In genomic region chr14:11928545-11928944, GRCm38 (mm10) we compare ENCODE assay signal across 23 mouse cellular contexts.
DNase-seq lines count a peak whose midpoint lies in the region; ATAC-seq and TF ChIP-seq lines count a peak whose summit lies in the region.
"Had no signal": no experiment of that assay in that cellular context is flagged by ENCODE, and none has a peak within 500 bp of the region (broad histone marks: within the 10 kb centered on the region; RNA-seq: fewer than 3 reads in every experiment).

No protein-coding gene starts in this region.

- in situ Hi-C loops in Patski (cut with MboI; ENCODE audit: low pct_unique_long_range_greater_than_20kb) = loop anchor here (25.0 kb wide), 1 partner anchor 359 kb away; the partner anchor contains the start of genes 3830406C13Rik and Gm49355

- no peak overlapping the region for H3K4me2 ChIP-seq in limb, embryonic 14.5 days (replicated peaks; ENCODE audit: low read depth, low read length, severe bottlenecking)
- H3K4me2 ChIP-seq in midbrain, postnatal 0 days (ENCODE audit: low read depth, low read length, poor library complexity, severe bottlenecking) = no peak overlapping the region
- H3K4me2 ChIP-seq: hindbrain, embryonic 12.5 days; limb, embryonic 13.5 days; liver, embryonic 13.5 days; neural tube, embryonic 15.5 days had no signal

- no peak for DNase-seq in limb, embryonic 14.5 days (ENCODE audit: low spot score)
- DNase-seq in limb, embryonic 10.5 days (ENCODE audit: low spot score) = no peak
- peak; percentile 25 for DNase-seq in midbrain, embryonic 10.5 days (ENCODE audit: low spot score)
- no peak for DNase-seq in midbrain, postnatal 0 days (ENCODE audit: low spot score)
- DNase-seq in Patski (ENCODE audit: low read depth, low spot score) = peak; percentile 91
- DNase-seq in brain, embryonic 14.5 days (ENCODE audit: low read depth) = peak; percentile 18
- no peak for DNase-seq in layer of hippocampus, postnatal 14 days (ENCODE audit: low spot score in 2 of 2)
- DNase-seq: adrenal gland, postnatal 25 days; B cell, adult 2 months; cerebellum, postnatal 14 days; forebrain, postnatal 0 days; gastrocnemius, postnatal 25 days; heart, adult 2 months; kidney, postnatal 36 days; liver, embryonic 13.5 days; right cerebral cortex, postnatal 25 days; spleen, adult 18-20 months; thymus, postnatal 14 days had no signal

- H3K36me3 ChIP-seq in limb, embryonic 14.5 days (ENCODE audit: control insufficient read depth, insufficient read depth, low read length) = no peaks in the 10 kb centered on the region
- no peaks in the 10 kb centered on the region for H3K36me3 ChIP-seq in limb, embryonic 10.5 days
- H3K36me3 ChIP-seq in midbrain, embryonic 10.5 days = no peaks in the 10 kb centered on the region
- H3K36me3 ChIP-seq in midbrain, postnatal 0 days (ENCODE audit: insufficient read depth, low read length) = no peaks in the 10 kb centered on the region
- H3K36me3 ChIP-seq: hindbrain, embryonic 12.5 days; limb, embryonic 13.5 days; liver, embryonic 13.5 days; neural tube, embryonic 15.5 days had no signal

- H3K27me3 ChIP-seq in limb, embryonic 14.5 days (ENCODE audit: control insufficient read depth, insufficient read depth, low read length) = no peaks in the 10 kb centered on the region
- H3K27me3 ChIP-seq in limb, embryonic 10.5 days (ENCODE audit: low read depth, poor library complexity, severe bottlenecking) = no peaks in the 10 kb centered on the region
- H3K27me3 ChIP-seq in midbrain, embryonic 10.5 days (ENCODE audit: low read depth, poor library complexity, severe bottlenecking) = peaks cover 51% of the 10 kb centered on the region
- no peaks in the 10 kb centered on the region for H3K27me3 ChIP-seq in midbrain, postnatal 0 days (ENCODE audit: insufficient read depth, low read length)
- no peaks in the 10 kb centered on the region for H3K27me3 ChIP-seq in Patski
- H3K27me3 ChIP-seq: hindbrain, embryonic 12.5 days; limb, embryonic 13.5 days; liver, embryonic 13.5 days; neural tube, embryonic 15.5 days had no signal

- POLR2A ChIA-PET in Patski (lab: Charles Lee) = no interaction called here

- no peak overlapping the region for H3K27ac ChIP-seq in limb, embryonic 14.5 days (replicated peaks; ENCODE audit: low read depth, low read length)
- no peak overlapping the region for H3K27ac ChIP-seq in limb, embryonic 10.5 days
- no peak overlapping the region for H3K27ac ChIP-seq in midbrain, embryonic 10.5 days (replicated peaks)
- no peak overlapping the region for H3K27ac ChIP-seq in midbrain, postnatal 0 days (ENCODE audit: low read depth, low read length)
- H3K27ac ChIP-seq: heart, adult 2 months; hindbrain, embryonic 12.5 days; limb, embryonic 13.5 days; liver, embryonic 13.5 days; neural tube, embryonic 15.5 days had no signal

- H3K9me3 ChIP-seq in limb, embryonic 14.5 days (ENCODE audit: control insufficient read depth, low read length) = no peaks in the 10 kb centered on the region
- no peaks in the 10 kb centered on the region for H3K9me3 ChIP-seq in limb, embryonic 10.5 days (replicated peaks)
- no peaks in the 10 kb centered on the region; the same call in 1 of the 2 replicates for H3K9me3 ChIP-seq in midbrain, embryonic 10.5 days (replicated peaks)
- H3K9me3 ChIP-seq in midbrain, postnatal 0 days (ENCODE audit: low read length) = no peaks in the 10 kb centered on the region
- H3K9me3 ChIP-seq: hindbrain, embryonic 12.5 days; limb, embryonic 13.5 days; liver, embryonic 13.5 days; neural tube, embryonic 15.5 days had no signal

- 0 out of 2 replicates have a peak, but pooled peaks have one; percentile 15 for ATAC-seq in limb, embryonic 14.5 days (ENCODE audit: low FRiP score, low read depth)
- no peak for ATAC-seq in midbrain, postnatal 0 days (ENCODE audit: low FRiP score)
- ATAC-seq in Patski = peak; percentile 85
- no peak for ATAC-seq in megakaryocyte-erythroid progenitor cell, adult 5-6 weeks (replicated peaks; ENCODE audit: low FRiP score, low TSS enrichment, poor library complexity, severe bottlenecking)
- ATAC-seq: forebrain, postnatal 0 days; intestine, postnatal 0 days had no signal

- no peak overlapping the region for H3K4me3 ChIP-seq in limb, embryonic 14.5 days (replicated peaks; ENCODE audit: low read length)
- H3K4me3 ChIP-seq in limb, embryonic 10.5 days = no peak overlapping the region
- no peak overlapping the region for H3K4me3 ChIP-seq in midbrain, embryonic 10.5 days
- no peak overlapping the region for H3K4me3 ChIP-seq in midbrain, postnatal 0 days (ENCODE audit: low read depth, low read length)
- H3K4me3 ChIP-seq: heart, adult 2 months; hindbrain, embryonic 12.5 days; limb, embryonic 13.5 days; liver, embryonic 13.5 days; neural tube, embryonic 15.5 days had no signal

- no peak for TF ChIP-seq CTCF in midbrain, postnatal 0 days (IDR thresholded peaks at IDR 0.05)
- peak; percentile 23 for TF ChIP-seq CTCF in Patski (IDR thresholded peaks at IDR 0.05)
- no peak for TF ChIP-seq CTCF in brain, embryonic 14.5 days (IDR thresholded peaks at IDR 0.05; ENCODE audit: borderline replicate concordance, extremely low read depth, insufficient read depth, insufficient read length)

- CTCF ChIA-PET in Patski (lab: Charles Lee) = interaction anchor here (0.6 kb wide), 1 partner anchor 12 kb away, joined by 3 read pairs; no protein-coding TSS in a partner anchor

- H3K9ac ChIP-seq in limb, embryonic 14.5 days (ENCODE audit: low read depth, low read length, severe bottlenecking) = no peak overlapping the region
- no peak overlapping the region for H3K9ac ChIP-seq in midbrain, postnatal 0 days (replicated peaks; ENCODE audit: low read length, poor library complexity, severe bottlenecking)
- H3K9ac ChIP-seq: forebrain, postnatal 0 days; hindbrain, embryonic 12.5 days; limb, embryonic 13.5 days; liver, embryonic 13.5 days; neural tube, embryonic 15.5 days had no signal

- TF ChIP-seq POLR2A in limb, embryonic 14.5 days (IDR thresholded peaks at IDR 0.05; ENCODE audit: borderline replicate concordance, extremely low read depth, insufficient read depth, insufficient read length) = no peak
- TF ChIP-seq POLR2A in brain, embryonic 14.5 days (IDR thresholded peaks at IDR 0.05; ENCODE audit: borderline replicate concordance, extremely low read depth, insufficient read depth, insufficient read length, poor library complexity, severe bottlenecking) = no peak

- 56% methylated on average over 2 of the region's 2 CpGs for WGBS in limb, embryonic 14.5 days
- WGBS in limb, embryonic 10.5 days = 80% methylated on average over 2 of the region's 2 CpGs
- WGBS in midbrain, embryonic 10.5 days = 29% methylated on average over 2 of the region's 2 CpGs
- 33% methylated on average over 2 of the region's 2 CpGs for WGBS in midbrain, postnatal 0 days

- H3K4me1 ChIP-seq in limb, embryonic 14.5 days (ENCODE audit: control insufficient read depth, insufficient read depth, low read length) = no peaks in the 10 kb centered on the region
- H3K4me1 ChIP-seq in limb, embryonic 10.5 days = peaks cover 8% of the 10 kb centered on the region
- H3K4me1 ChIP-seq in midbrain, embryonic 10.5 days = peaks cover 16% of the 10 kb centered on the region; the same call in 1 of the 2 replicates
- H3K4me1 ChIP-seq in midbrain, postnatal 0 days (ENCODE audit: insufficient read depth, low read length) = no peaks in the 10 kb centered on the region
- H3K4me1 ChIP-seq: hindbrain, embryonic 12.5 days; liver, embryonic 13.5 days; neural tube, embryonic 15.5 days had no signal

Comparison
In these comparisons a context has a peak if more than half of its experiments do, and no peak if none do; other contexts are left out.
1. DNase-seq: peak in midbrain, embryonic 10.5 days (single experiment), Patski (single experiment) and brain, embryonic 14.5 days (single experiment); none in limb, embryonic 14.5 days (single experiment), limb, embryonic 10.5 days (single experiment), midbrain, postnatal 0 days (single experiment) and layer of hippocampus, postnatal 14 days (0 of 2).
2. ATAC-seq: peak in limb, embryonic 14.5 days (single experiment) and Patski (single experiment); none in midbrain, postnatal 0 days (single experiment) and megakaryocyte-erythroid progenitor cell, adult 5-6 weeks (single experiment).